In genomic region chr8:69847167-69848065, GRCm38 (mm10) we compare ENCODE assay signal across 16 mouse cellular contexts. TPM values are rescaled to one million over a fixed set of nuclear protein-coding genes. Genes with fewer than 3 reads are reported as not detected.
"Had no signal": no experiment of that assay in that cellular context is flagged by ENCODE, and none has a peak within 500 bp of the region (broad histone marks: within the 10 kb centered on the region; RNA-seq: fewer than 3 reads in every experiment).

No protein-coding gene starts in this region.

- H3K4me1 ChIP-seq: limb, embryonic 13.5 days; midbrain, embryonic 13.5 days; neural tube, embryonic 15.5 days had no signal

- H3K27me3 ChIP-seq: limb, embryonic 13.5 days; midbrain, embryonic 13.5 days; neural tube, embryonic 15.5 days had no signal

- H3K9me3 ChIP-seq: limb, embryonic 13.5 days; midbrain, embryonic 13.5 days; neural tube, embryonic 15.5 days had no signal

- DNase-seq: kidney, adult 11 months; kidney, adult 9 months; kidney, postnatal 36 days; layer of hippocampus, adult 9-11 months; layer of hippocampus, postnatal 36 days; left cerebral cortex, postnatal 4 days; lung, adult 2 months; thymus, postnatal 4 days had no signal

- H3K4me3 ChIP-seq: limb, embryonic 13.5 days; midbrain, embryonic 13.5 days; neural tube, embryonic 15.5 days had no signal

- H3K36me3 ChIP-seq: limb, embryonic 13.5 days had no signal

- H3K4me2 ChIP-seq: limb, embryonic 13.5 days; midbrain, embryonic 13.5 days; neural tube, embryonic 15.5 days had no signal

- H3K27ac ChIP-seq: kidney, postnatal 0 days; limb, embryonic 13.5 days; liver, embryonic 14.5 days; midbrain, embryonic 13.5 days; neural tube, embryonic 15.5 days had no signal

- H3K9ac ChIP-seq: limb, embryonic 13.5 days; liver, embryonic 14.5 days; midbrain, embryonic 13.5 days; neural tube, embryonic 15.5 days had no signal

- ATAC-seq: midbrain, embryonic 13.5 days had no signal

RNA-seq across cellular contexts. Expression of gene Cilp2, which starts 40.1 kb away (rescaled TPM):
- total RNA-seq: liver, adult 2 months; megakaryocyte-erythroid progenitor cell, adult 5-6 weeks had no signal

RNA-seq across cellular contexts. Expression of gene Tssk6, which starts 54.6 kb away (rescaled TPM):
- total RNA-seq: left cerebral cortex, postnatal 4 days; liver, adult 2 months; megakaryocyte-erythroid progenitor cell, adult 5-6 weeks; midbrain, postnatal 0 days had no signal
